Mouse (Mus musculus) liver, adult 2 months (tissue): ENCODE measurements around the gene Olfr773. TPM values are rescaled to one million over a fixed set of nuclear protein-coding genes. Genes with fewer than 3 reads are reported as not detected.
"Not testable (repeated sequence)": the region's sequence is repeated elsewhere in the genome, so short reads cannot be mapped to it uniquely, and the experiment has no call there.

Experiments
- DNase-seq: peaks from one replicate; pipeline ENCODE4 v3.0.0-alpha.2; 2011; ENCODE audit warnings: low read depth, low spot score; ENCODE audit errors: extremely low read depth
- H3K27ac ChIP-seq: fragments of 200-500 bp; replicated peaks from 2 replicates; pipeline ENCODE4 v1.5.1; 2012; ENCODE audit warnings: low read depth, mild to moderate bottlenecking, control low read depth, inconsistent platforms, low read length; ENCODE audit not compliant: insufficient read depth
- H3K27me3 ChIP-seq: fragments of 200-500 bp; 2 replicates; pipeline ENCODE4 v1.6.1; 2012; ENCODE audit warnings: mild to moderate bottlenecking, moderate library complexity, low read length, inconsistent platforms; ENCODE audit not compliant: control insufficient read depth, insufficient read depth
- H3K36me3 ChIP-seq: fragments of 200-500 bp; 2 replicates; pipeline ENCODE4 v1.6.1; 2012; ENCODE audit warnings: low read length, inconsistent platforms; ENCODE audit not compliant: control insufficient read depth, insufficient read depth
- H3K4me1 ChIP-seq: fragments of 200-500 bp; 2 replicates; pipeline ENCODE4 v1.6.1; 2011; ENCODE audit warnings: low read length; ENCODE audit not compliant: control insufficient read depth, insufficient read depth
- H3K4me3 ChIP-seq: fragments of 200-500 bp; 2 replicates; pipeline ENCODE4 v1.5.1; 2011; ENCODE audit warnings: low read depth, mild to moderate bottlenecking, control low read depth, low read length, moderate library complexity; ENCODE audit not compliant: insufficient read depth
- H3K79me2 ChIP-seq: fragments of 200-500 bp; 2 replicates; pipeline ENCODE4 v1.6.1; 2012; ENCODE audit warnings: inconsistent platforms, mild to moderate bottlenecking, low read length, moderate library complexity; ENCODE audit not compliant: control insufficient read depth, insufficient read depth
- H3K9ac ChIP-seq: fragments of 200-500 bp; 2 replicates; pipeline ENCODE4 v1.6.1; 2012; ENCODE audit warnings: low read depth, mild to moderate bottlenecking, control low read depth, inconsistent platforms, low read length
- CTCF ChIP-seq: fragments of 200-500 bp; IDR thresholded peaks from 2 replicates; pipeline ENCODE4 v1.5.1; 2011; ENCODE audit warnings: low read depth, low read length, control low read depth
- POLR2A ChIP-seq: fragments of 200-500 bp; IDR thresholded peaks from 2 replicates; pipeline ENCODE4 v1.6.1; 2011; ENCODE audit warnings: low read length, control low read depth; ENCODE audit not compliant: insufficient read depth; ENCODE audit errors: extremely low read depth
- WGBS: fragments of 180-500 bp; shearing (Covaris S2); methylation state at CpG from one replicate; pipeline ENCODE4 v1.1.7; 2018; 5-methylcytosine and 5-hydroxymethylcytosine counted together
- polyA plus RNA-seq: library from polyadenylated mRNA; depleted of rRNA; stranded (reverse); fragments of >200 nt; gene quantifications from 2 replicates; pipeline ENCODE4 v1.2.3, GENCODE M21; 2012; rRNA removed
- total RNA-seq: library from RNA; depleted of rRNA; stranded (reverse); fragments of >200 nt; gene quantifications from 2 replicates; pipeline ENCODE4 v1.2.3, GENCODE M21; 2014; rRNA removed

The Olfr773 gene
- total RNA-seq (not detected in 2 replicates), polyA plus RNA-seq (not detected in 2 replicates)

GRCm38 (mm10) chr10:129187319-129187718 lies at the start of gene Olfr773:
Gene Olfr773 (minus strand): TSS chr10:129187419.
- H3K4me1 ChIP-seq: not testable (repeated sequence)

GRCm38 (mm10) chr10:129235904-129236303 lies 48.7 kb upstream of the Olfr773 start, which contains the start of gene Olfr774:
Gene Olfr774 (plus strand): TSS chr10:129236204.
- H3K4me3 ChIP-seq: no peak within 1 kb of the TSS
- H3K4me1 ChIP-seq: no peaks in the 10 kb centered on the region
- no peak for TF ChIP-seq POLR2A
- TF ChIP-seq CTCF: no peak
- no peaks in the 10 kb centered on the region for H3K36me3 ChIP-seq
- no peaks in the 10 kb centered on the region for H3K27me3 ChIP-seq
- H3K9ac ChIP-seq: no peak within 1 kb of the TSS
- DNase-seq: no peak
- 54% methylated on average over 2 of the region's 2 CpGs for WGBS
- no peak within 1 kb of the TSS for H3K27ac ChIP-seq
- no peaks in the 10 kb centered on the region for H3K79me2 ChIP-seq

More at GRCm38 (mm10) chr10:129187319-129187718, at the start of gene Olfr773:
- H3K4me3 ChIP-seq, H3K9ac ChIP-seq, H3K27me3 ChIP-seq, DNase-seq, H3K79me2 ChIP-seq, H3K36me3 ChIP-seq, H3K27ac ChIP-seq: not testable (repeated sequence)

- Histone ChIP-seq H3K27ac (no peak overlapping the region), H3K9ac (no peak overlapping the region), H3K27me3 (no peaks in the 10 kb centered on the region), H3K4me3 (no peak overlapping the region), H3K36me3 (no peaks in the 10 kb centered on the region), H3K79me2 (no peaks in the 10 kb centered on the region), H3K4me1 (no peaks in the 10 kb centered on the region)
- no peak for DNase-seq
- WGBS: 59% methylated on average over 1 of the region's 1 CpGs
- TF ChIP-seq POLR2A (no peak), CTCF (no peak)
Observed at GRCm38 (mm10) chr10:129230737-129231136, 43.5 kb upstream of the Olfr773 start.

GRCm38 (mm10) chr10:129177821-129178220 lies 9.4 kb downstream of the Olfr773 start, which contains the start of gene Olfr772:
Gene Olfr772 (minus strand): TSS chr10:129177921.
- H3K27ac ChIP-seq, H3K27me3 ChIP-seq, H3K4me3 ChIP-seq, H3K9ac ChIP-seq, H3K36me3 ChIP-seq, H3K4me1 ChIP-seq, H3K79me2 ChIP-seq, DNase-seq: not testable (repeated sequence)
- WGBS: 74% methylated on average over 4 of the region's 4 CpGs

- H3K4me3 ChIP-seq: no peak within 1 kb of the TSS
- no peaks in the 10 kb centered on the region for H3K27me3 ChIP-seq
- TF ChIP-seq POLR2A (no peak), CTCF (no peak)
- DNase-seq: no peak
- no peaks in the 10 kb centered on the region for H3K4me1 ChIP-seq
- no peaks in the 10 kb centered on the region for H3K79me2 ChIP-seq
- WGBS: 76% methylated on average over 1 of the region's 1 CpGs
- H3K9ac ChIP-seq: no peak within 1 kb of the TSS
- H3K27ac ChIP-seq: no peak within 1 kb of the TSS
- no peaks in the 10 kb centered on the region for H3K36me3 ChIP-seq
Observed at GRCm38 (mm10) chr10:129164651-129165050, 22.6 kb downstream of the Olfr773 start, which contains the start of gene Olfr771. Gene Olfr771 (minus strand): TSS chr10:129164751.

- no peaks in the 10 kb centered on the region for H3K36me3 ChIP-seq
- no peak for DNase-seq
- H3K27ac ChIP-seq: no peak within 1 kb of the TSS
- H3K4me1 ChIP-seq: no peaks in the 10 kb centered on the region
- 75% methylated on average over 2 of the region's 2 CpGs for WGBS
- no peak for TF ChIP-seq CTCF
- TF ChIP-seq POLR2A: no peak
- H3K4me3 ChIP-seq: no peak within 1 kb of the TSS
- no peak within 1 kb of the TSS for H3K9ac ChIP-seq
- H3K27me3 ChIP-seq: no peaks in the 10 kb centered on the region
- H3K79me2 ChIP-seq: no peaks in the 10 kb centered on the region
Observed at GRCm38 (mm10) chr10:129138898-129139297, 48.3 kb downstream of the Olfr773 start, which contains the start of gene Olfr770. Gene Olfr770 (minus strand): TSS chr10:129138998.

Other genes with a start within 250 kb of the Olfr773 start
- gene Mettl7b, start 226.4 kb downstream of the Olfr773 start, total RNA-seq: 639 and 785 TPM in 2 replicates
- 780 and 929 TPM in 2 replicates for gene Mettl7b, start 226.4 kb downstream of the Olfr773 start, polyA plus RNA-seq
- gene Olfr9, start 198.0 kb downstream of the Olfr773 start, total RNA-seq: 0.07 TPM in 1 of 2 replicates, not detected in the other
- 0.02 TPM in 1 of 2 replicates, not detected in the other for gene Olfr9, start 198.0 kb downstream of the Olfr773 start, polyA plus RNA-seq
- gene Olfr763, start 176.6 kb downstream of the Olfr773 start, total RNA-seq: not detected in 2 replicates
- gene Olfr763, start 176.6 kb downstream of the Olfr773 start, polyA plus RNA-seq: not detected in 2 replicates
- gene Olfr764-ps1, start 147.5 kb downstream of the Olfr773 start, total RNA-seq: not detected in 2 replicates
- gene Olfr764-ps1, start 147.5 kb downstream of the Olfr773 start, polyA plus RNA-seq: not detected in 2 replicates
- not detected in 2 replicates for gene Olfr765, start 137.4 kb downstream of the Olfr773 start, total RNA-seq
- not detected in 2 replicates for gene Olfr765, start 137.4 kb downstream of the Olfr773 start, polyA plus RNA-seq
- not detected in 2 replicates for gene Olfr766-ps1, start 118.4 kb downstream of the Olfr773 start, total RNA-seq
- gene Olfr766-ps1, start 118.4 kb downstream of the Olfr773 start, polyA plus RNA-seq: not detected in 2 replicates
- not detected in 2 replicates for gene Olfr767, start 104.5 kb downstream of the Olfr773 start, total RNA-seq
- not detected in 2 replicates for gene Olfr767, start 104.5 kb downstream of the Olfr773 start, polyA plus RNA-seq
- gene Olfr768, start 88.0 kb downstream of the Olfr773 start, total RNA-seq: not detected in 2 replicates
- gene Olfr768, start 88.0 kb downstream of the Olfr773 start, polyA plus RNA-seq: not detected in 2 replicates
- gene Olfr769, start 69.6 kb downstream of the Olfr773 start, total RNA-seq: not detected in 2 replicates
- gene Olfr769, start 69.6 kb downstream of the Olfr773 start, polyA plus RNA-seq: not detected in 2 replicates
- gene Olfr770, start 48.4 kb downstream of the Olfr773 start, total RNA-seq: not detected in 2 replicates
- gene Olfr770, start 48.4 kb downstream of the Olfr773 start, polyA plus RNA-seq: not detected in 2 replicates
- not detected in 2 replicates for gene Olfr771, start 22.7 kb downstream of the Olfr773 start, total RNA-seq
- not detected in 2 replicates for gene Olfr771, start 22.7 kb downstream of the Olfr773 start, polyA plus RNA-seq
- gene Olfr772, start 9.5 kb downstream of the Olfr773 start, total RNA-seq: not detected in 2 replicates
- not detected in 2 replicates for gene Olfr772, start 9.5 kb downstream of the Olfr773 start, polyA plus RNA-seq
- gene Olfr774, start 48.8 kb upstream of the Olfr773 start, total RNA-seq: not detected in 2 replicates
- gene Olfr774, start 48.8 kb upstream of the Olfr773 start, polyA plus RNA-seq: not detected in 2 replicates
- gene Olfr775, start 61.0 kb upstream of the Olfr773 start, total RNA-seq: not detected in 2 replicates
- not detected in 2 replicates for gene Olfr775, start 61.0 kb upstream of the Olfr773 start, polyA plus RNA-seq
- gene Olfr776, start 71.7 kb upstream of the Olfr773 start, total RNA-seq: not detected in 2 replicates
- gene Olfr776, start 71.7 kb upstream of the Olfr773 start, polyA plus RNA-seq: not detected in 2 replicates
- gene Olfr777, start 84.1 kb upstream of the Olfr773 start, total RNA-seq: not detected in 2 replicates
- gene Olfr777, start 84.1 kb upstream of the Olfr773 start, polyA plus RNA-seq: not detected in 2 replicates
- not detected in 2 replicates for gene Olfr780, start 130.7 kb upstream of the Olfr773 start, total RNA-seq
- not detected in 2 replicates for gene Olfr780, start 130.7 kb upstream of the Olfr773 start, polyA plus RNA-seq
- gene Olfr781, start 141.4 kb upstream of the Olfr773 start, total RNA-seq: not detected in 2 replicates
- gene Olfr781, start 141.4 kb upstream of the Olfr773 start, polyA plus RNA-seq: not detected in 2 replicates
- gene Olfr782, start 161.4 kb upstream of the Olfr773 start, total RNA-seq: not detected in 2 replicates
- not detected in 2 replicates for gene Olfr782, start 161.4 kb upstream of the Olfr773 start, polyA plus RNA-seq
- 0.09 and 0.13 TPM in 2 replicates for gene Olfr784, start 196.7 kb upstream of the Olfr773 start, total RNA-seq
- gene Olfr784, start 196.7 kb upstream of the Olfr773 start, polyA plus RNA-seq: not detected in 2 replicates
- not detected in 2 replicates for gene Olfr785, start 218.0 kb upstream of the Olfr773 start, total RNA-seq
- gene Olfr785, start 218.0 kb upstream of the Olfr773 start, polyA plus RNA-seq: not detected in 2 replicates
- not detected in 2 replicates for gene Olfr786, start 239.9 kb upstream of the Olfr773 start, total RNA-seq
- not detected in 2 replicates for gene Olfr786, start 239.9 kb upstream of the Olfr773 start, polyA plus RNA-seq